Mouse (Mus musculus): ENCODE results near the gene Plpp3. TPM values are rescaled to one million over a fixed set of nuclear protein-coding genes. Genes with fewer than 3 reads are reported as not detected.
"Not testable (repeated sequence)": the region's sequence is repeated elsewhere in the genome, so short reads cannot be mapped to it uniquely, and the experiment has no call there.

Plpp3 gene
- total RNA-seq, 2 experiments from 2014 or later = 153 to 173 TPM

DNA sequence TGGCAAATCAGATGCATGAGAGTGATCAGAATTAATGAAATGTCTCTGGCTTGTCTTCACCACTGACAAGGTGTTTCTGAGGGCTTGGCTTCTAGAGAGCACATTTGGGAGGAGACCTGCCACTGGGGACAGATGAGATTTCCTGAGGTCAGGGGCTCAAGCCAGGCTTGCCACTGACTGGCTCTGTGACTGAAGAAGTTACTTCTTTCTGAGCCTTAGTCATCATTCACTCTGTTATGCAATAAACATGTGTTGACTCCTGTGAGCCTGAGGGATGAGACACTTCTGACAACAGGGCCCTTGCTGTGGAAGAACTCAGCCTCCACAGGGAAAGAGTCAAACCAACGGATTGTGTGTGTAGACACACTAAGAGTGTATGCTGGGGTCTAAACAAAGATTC is 91.0 kb downstream of the Plpp3 start:
- no peak for DNase-seq (ENCODE audit: low spot score in 2 of 2)
- intact Hi-C loops (cut with DNase I) = no loop called here

DNA sequence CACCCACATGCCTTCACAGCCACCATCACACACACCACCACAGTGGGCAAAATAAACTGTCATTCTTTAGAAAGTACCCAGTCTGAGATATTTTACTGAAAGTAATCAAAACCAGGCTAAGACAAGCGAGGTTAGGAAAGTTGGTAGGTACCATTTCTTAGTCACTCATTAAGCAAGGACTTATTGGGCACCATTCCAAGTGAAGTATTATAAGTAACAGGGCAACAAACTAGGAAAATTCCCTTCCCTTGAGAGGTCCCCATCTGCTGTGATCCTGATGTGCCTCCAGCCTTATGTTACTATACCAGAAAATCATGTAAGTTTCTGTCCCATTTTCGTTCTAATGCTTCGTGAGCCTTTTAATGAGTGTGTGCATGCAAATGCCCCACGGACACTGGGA is 92.1 kb downstream of the Plpp3 start:
- DNase-seq (ENCODE audit: low spot score in 2 of 2) = no peak
- intact Hi-C loops (cut with DNase I) = no loop called here

DNA sequence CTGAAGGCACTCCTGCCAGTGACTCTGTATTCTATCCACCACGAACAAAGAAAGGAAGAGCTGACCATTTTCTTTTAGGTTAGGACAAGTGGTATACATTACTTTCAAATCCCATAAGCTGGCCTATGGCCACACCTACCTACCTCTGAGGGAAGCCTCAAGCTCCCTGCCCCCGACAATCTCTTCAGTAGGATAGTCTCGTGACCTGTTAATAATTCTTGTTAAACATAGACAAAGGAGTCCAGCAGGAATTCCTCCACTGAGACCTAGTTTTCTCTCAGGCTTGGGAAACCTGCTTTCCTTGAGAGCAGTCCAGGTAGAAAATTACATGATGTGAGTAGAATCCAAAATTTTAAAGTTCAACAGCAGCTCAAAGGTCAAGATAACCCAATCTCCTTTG is 93.8 kb downstream of the Plpp3 start:
- intact Hi-C loops (cut with DNase I) = no loop called here
- DNase-seq (ENCODE audit: low spot score in 2 of 2) = no peak

DNA sequence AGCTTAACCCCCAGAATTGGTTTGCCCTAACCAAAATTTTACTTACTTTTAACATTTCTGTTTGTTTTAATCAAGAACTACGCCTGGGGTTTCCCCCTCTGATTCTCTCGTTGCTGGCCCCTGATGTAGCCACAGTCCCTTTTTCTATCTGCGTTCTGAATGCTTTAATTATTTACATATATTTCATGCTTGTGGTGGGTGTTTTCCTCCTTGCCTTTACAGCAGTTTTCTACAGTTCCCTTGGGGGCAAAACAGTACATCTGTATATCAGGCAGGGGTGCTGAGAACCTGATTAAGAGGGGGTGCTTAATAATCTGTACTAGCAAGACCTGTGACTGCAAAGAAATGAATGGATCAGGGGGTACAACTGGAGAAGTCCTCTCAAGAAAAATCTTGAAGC is 94.9 kb downstream of the Plpp3 start:
- no peak for DNase-seq (ENCODE audit: low spot score in 2 of 2)
- intact Hi-C loops (cut with DNase I) = no loop called here

DNA sequence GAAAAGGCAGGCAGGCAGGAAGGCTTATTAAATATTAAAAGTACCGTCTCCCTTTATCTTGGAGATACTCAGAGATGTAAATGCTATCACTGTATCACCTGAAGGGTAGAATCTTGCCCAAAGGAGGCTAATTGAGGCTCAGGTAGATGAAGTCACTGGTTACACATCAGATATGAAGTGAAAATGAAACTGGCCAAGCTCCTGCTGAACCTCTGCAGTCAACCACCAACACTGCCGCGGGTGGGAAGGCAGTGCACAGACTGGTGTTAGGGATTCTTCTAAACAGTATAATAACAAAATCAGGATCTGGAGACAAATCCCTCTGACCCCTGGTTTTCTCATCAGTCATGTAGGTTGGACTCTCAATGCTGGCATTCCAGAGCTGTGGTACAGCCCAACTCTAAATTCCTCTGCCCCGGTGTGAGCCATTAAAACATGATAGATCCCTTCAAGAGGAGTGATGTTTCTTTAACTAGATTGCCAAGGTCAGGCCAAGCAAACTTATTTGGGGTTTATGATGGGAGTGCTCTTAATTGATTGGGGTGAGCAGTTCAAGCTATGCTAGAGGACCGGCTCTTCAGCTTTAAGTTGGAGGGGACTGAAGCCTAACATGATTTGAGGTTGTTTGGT is 95.5 kb downstream of the Plpp3 start:
- intact Hi-C loops (cut with DNase I) = no loop called here
- DNase-seq (ENCODE audit: low spot score in 2 of 2) = no peak

DNA sequence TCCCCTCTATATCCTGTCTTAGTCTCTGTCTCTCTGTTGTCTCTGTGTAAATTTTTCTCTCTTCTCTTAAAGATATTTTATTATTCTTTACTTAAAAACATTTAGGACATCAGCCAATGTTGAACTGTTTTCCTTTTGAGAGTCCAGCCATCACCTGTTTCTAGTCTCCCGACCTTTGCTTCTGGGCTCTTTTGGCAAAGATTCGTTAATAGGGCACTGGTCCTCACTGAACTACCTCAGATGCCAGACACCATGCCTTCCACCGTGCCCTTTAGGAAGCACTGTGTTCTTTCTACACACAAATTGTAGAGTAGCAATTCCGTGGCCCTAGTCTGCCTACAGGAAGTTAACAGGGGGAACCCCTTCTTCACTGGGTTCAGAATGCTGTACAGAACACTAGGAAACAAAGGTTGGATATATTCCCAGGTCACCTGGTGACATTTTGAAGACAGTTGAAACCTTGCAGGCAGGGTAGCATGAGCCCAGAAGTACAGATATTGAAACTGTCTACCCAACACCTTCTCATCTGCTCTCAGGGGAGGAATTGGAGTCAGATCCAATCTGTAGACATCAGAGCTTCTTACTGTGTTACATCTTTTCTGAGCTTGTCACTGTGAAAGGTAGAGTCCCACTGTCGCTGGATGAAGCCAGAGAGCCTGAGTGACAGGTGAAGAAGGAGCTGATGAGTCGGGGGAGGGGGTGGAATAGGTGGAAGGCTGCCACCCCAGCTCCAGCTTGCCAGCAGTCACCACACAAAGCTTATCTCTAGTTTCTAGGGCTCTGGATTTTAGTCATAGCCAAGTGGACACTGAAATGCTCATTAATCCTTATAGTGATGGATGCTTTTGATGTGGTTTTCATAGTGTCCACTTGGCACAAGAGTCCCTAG is 96.5 kb downstream of the Plpp3 start:
- intact Hi-C loops (cut with DNase I) = no loop called here

DNA sequence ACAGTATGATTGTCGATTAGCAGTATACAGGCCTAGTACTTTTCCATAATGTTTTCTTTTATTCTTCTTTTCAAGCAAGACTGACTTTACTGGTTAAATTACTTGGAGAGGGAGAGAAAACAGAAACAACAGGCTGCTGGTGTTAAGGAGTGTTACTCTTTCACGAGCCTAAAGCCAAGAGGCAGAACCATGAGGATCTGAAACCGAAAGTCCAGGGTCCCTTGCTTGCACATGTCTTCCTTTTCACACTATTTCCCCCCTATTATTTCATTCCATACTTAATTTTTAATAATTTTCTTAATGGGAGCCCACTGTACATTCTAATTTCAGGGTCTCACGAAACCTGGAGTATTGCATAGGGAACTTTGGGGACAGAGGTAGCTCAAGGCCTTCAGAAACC is 97.2 kb downstream of the Plpp3 start:
- intact Hi-C loops (cut with DNase I) = no loop called here
- no peak for DNase-seq (ENCODE audit: low spot score in 2 of 2)

More for the DNA sequence above, 96.5 kb downstream of the Plpp3 start:
- DNase-seq (ENCODE audit: low spot score in 2 of 2) = no peak

DNA sequence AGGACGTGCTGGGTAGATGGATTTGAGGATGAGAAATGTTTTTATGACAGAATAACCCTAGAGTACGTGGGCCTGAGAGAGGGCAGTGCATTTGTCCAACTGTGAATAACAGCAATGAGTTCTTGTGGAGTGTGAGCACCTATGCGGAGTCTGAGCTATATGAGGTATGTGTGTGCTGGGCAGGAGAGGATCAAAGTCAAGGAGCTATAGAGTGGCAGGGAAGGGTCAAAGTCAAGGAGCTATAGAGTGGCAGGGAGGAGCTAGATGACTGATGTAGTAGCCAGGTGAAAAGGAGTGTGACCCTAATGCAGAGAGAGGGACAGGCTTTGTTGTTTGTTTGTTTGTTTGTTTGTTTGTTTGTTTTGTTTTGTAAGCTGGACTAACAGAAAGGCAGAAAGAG is 98.0 kb downstream of the Plpp3 start:
- DNase-seq (ENCODE audit: low spot score in 2 of 2) = no peak
- intact Hi-C loops (cut with DNase I) = no loop called here

DNA sequence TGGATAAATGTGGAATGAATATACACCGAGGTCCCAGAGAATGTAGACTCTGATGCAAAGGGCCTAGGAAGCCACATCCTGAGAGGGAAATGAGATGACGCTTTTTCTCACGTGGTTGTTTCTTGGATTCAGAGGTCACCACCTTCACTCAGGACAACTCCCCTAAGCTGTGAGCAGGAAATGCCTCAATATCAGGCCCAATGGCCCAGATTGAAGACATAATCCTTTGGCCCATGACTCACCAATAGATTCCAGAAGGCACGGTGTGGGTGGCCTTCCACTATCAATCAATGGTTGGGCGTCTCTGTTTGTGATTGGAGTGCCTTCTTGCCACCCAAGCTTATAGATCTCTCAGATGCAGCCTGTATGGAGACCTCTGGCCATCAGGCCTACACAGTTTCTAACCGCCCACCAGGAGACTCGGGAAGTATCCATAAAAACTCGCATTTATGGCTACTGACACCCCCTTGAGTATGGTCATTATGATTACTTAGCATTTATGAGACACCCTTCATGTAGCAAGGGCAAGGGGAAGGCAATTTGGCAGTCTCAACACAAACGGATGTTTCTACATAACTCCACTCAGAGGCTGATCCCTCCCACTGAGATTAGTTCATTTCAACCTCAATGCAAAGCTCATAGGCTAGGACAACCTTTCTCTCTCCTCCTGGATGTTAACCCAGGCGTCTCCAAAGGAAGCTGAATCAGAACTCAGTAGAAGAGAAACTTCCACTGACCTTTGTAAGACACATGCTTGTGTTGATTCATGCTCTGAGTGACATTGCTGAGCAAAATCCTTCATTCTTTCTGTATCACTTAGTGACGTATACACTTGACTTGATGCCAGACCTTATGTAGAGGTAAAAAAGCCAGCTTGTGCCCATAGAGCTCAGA is 100.8 kb downstream of the Plpp3 start:
- intact Hi-C loops (cut with DNase I) = no loop called here
- DNase-seq (ENCODE audit: low spot score in 2 of 2) = no peak

DNA sequence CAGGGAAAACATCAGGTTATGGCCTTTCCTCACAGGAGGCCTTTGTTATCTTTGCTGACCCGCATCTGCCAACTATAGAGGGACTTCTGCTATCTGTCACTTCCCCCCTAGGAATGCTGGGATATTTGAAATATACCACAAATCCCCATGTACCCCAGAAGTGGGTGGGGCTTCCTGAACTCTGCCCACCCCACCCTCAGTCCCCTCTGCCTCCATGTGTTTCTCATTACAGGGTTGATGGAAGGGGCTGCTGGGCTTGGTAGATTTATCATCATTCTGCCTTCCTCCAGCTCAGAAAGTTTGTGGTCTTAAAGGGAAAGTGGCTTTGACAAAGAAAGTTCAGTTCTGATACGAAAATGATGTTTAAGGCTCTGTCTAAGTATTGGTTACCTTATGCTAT is 103.2 kb downstream of the Plpp3 start:
- intact Hi-C loops (cut with DNase I) = no loop called here
- DNase-seq (ENCODE audit: low spot score in 2 of 2) = no peak

DNA sequence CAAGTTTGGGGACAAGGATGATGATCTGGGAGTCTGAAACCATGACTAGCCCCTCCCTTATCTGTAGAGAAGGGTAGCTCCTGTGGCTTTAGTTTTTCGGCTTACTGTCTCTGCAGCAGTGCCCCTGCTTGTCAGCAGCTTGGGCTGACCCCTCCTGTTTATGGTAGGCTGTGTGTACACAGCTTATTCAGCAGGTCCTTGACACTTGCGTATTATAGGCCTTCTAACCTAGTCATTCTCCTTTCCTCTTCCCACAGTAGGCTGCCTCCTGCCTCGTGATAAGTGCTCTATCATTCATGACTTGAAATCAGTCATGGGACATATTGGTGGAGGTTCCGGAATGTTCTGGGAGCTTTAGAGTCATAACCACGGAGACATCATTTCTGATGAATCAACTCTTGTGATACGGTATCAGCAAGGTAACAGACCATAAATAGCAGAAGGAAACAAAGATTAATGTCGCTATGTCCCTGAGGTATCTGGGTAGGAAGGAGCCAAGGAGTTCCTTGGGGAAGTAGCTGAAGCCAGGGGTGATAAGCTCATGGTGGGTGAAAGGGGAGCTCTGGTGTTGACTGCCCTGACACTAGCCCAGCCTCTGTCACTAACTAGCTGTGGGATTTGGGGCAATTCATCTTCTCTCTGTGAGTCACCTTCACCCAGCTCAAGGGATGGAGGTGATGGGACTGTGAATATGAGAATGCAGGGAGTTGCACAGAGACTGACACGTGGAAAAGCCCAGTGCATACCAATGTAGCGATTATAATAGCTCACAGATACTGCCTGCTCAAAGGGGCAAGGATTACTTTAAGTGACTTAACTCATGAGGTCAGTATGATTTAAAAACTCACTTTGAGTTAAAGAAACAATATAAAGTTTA is 104.0 kb downstream of the Plpp3 start:
- DNase-seq (ENCODE audit: low spot score in 2 of 2) = no peak
- intact Hi-C loops (cut with DNase I) = no loop called here

DNA sequence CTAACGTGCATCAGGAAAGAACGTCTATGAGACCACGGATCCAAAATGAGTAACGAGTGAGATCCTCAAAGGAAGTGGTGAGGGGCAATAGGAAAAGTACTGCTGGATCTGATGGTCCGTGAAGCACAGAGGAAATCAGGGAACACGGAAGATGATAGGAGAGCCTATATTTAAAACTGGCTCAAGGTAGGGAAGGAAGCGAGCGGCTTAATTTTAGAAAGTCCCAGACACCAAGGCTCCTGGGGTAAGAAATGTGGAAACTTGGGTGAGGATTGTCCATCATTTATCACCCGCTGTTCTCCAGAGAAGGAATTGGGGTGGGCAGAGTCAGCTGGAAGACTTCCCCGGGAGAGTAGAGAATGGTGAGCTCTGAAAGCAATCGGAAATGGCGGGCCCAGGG is 105.2 kb downstream of the Plpp3 start:
- intact Hi-C loops (cut with DNase I) = no loop called here

DNA sequence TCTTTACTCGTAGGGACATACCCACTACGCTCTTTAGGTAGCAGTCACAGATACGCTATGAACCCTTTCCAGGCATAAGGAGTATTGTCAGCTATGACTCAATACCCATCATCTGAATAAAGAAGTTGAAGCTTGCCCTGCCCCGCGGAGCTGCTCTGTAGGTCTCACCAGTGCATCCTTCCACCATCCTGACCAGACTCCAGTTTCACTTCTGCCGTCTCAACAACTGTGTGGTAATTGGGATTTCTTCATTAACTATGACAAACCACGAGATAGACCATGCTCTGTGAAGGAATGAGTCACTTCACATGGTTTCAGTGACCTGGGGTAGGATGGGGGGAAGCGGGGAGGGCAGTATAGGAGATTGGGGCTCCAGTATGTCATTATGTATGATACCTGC is 106.5 kb downstream of the Plpp3 start:
- no peak for DNase-seq (ENCODE audit: low spot score in 2 of 2)
- intact Hi-C loops (cut with DNase I) = no loop called here

More for the DNA sequence above, 105.2 kb downstream of the Plpp3 start:
- no peak for DNase-seq (ENCODE audit: low spot score in 2 of 2)

DNA sequence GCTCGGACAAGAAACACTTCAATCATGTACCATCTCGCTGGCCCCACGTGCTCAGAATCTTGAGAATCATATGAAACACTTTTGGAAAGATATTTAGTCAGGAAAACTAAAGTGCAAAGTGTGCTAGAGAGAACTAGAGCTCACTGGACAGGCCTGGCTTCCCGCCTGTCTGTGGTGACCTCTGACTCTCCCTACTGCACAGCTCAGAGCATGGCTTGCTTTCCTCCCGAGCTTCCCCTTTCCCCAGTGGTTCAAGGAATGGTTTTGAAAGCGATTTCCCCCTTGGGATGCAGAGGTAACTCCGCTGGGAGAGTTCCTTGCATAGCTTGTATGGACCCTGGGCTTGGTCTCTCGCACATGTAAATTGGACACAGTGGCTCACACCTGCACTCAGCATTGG is 107.9 kb downstream of the Plpp3 start:
- intact Hi-C loops (cut with DNase I) = no loop called here
- DNase-seq (ENCODE audit: low spot score in 2 of 2) = no peak

DNA sequence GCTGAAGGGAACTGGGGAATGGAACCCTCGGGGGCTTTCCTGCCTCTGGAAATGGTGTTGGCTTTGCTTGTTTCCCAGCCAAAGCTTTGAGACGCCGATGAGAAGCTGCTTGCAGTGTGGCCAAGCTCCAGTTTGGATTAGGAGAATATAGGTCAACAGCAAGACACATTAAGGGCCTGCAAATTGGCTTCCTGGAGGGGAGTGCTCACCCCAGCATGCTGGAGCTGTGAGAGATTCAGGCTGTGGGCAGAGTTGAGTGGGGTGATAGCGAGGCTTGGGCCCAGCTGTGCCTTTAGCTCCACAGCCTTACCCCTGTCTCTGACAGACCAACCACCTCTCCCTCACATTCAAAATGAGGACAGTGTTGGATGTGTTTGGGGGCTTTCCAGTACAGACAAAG is 108.5 kb downstream of the Plpp3 start:
- no peak for DNase-seq (ENCODE audit: low spot score in 2 of 2)
- intact Hi-C loops (cut with DNase I) = no loop called here

DNA sequence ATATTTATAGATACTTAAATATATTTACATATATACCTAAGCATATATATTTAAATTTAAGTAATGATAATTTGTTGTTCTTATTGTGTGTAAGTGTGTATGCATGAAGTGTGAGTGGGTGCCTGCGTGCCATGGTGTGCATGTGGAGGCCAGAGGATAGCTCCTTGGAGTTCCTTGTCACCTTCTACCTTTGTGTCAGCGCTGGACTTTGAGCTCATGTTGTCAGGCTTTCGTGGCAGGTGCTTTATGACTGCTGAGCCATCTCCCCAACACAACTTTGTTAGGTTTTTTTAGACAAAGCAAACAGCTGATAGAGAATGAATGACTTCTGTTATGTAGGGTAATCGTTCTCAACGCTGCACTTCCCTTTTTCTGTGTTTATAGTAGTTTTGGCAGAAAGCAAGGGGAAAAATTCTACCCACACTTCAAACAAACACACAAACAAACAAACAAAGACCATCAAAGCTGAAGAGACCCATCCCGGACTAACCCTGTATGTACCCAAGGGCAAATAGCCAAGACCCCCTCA is 111.1 kb downstream of the Plpp3 start:
- intact Hi-C loops (cut with DNase I) = no loop called here
- DNase-seq (ENCODE audit: low spot score in 2 of 2) = no peak

DNA sequence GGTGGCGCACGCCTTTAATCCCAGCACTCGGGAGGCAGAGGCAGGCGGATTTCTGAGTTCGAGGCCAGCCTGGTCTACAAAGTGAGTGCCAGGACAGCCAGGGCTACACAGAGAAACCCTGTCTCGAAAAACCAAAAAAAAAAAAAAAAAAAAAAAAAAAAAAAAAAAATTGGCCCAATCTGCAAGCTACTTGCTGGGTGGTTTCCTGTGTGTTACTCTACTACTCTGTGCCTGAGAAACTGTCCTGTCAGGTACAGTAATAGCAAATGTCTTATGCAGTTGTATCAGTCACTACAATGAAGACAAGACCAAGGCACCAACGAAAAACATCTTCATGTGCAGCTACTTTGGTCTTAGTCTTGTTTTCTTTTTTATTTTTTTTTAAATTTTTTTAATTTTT is 112.3 kb downstream of the Plpp3 start:
- intact Hi-C loops (cut with DNase I); DNase-seq (ENCODE audit: low spot score in 2 of 2): not testable (repeated sequence)

DNA sequence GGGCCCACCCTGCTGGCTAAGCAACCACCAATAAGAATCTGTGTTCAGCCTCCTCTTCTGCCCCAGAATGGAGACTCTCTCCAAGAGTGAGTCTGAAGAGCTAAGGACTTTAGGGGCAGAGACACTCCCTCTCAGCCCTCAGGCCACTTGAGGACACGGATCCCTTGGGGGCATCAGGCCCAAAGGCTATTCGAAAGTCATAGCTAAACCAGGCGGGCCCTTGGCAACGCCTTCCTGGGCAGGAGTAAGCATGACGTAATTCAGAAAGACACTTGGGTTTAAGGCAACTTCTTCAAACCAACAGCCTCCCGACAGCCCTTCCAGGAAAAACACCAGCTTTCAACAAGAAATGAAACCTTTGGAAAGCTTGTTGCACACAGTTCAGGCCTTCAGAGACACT is 114.0 kb downstream of the Plpp3 start:
- intact Hi-C loops (cut with DNase I) = no loop called here
- DNase-seq (ENCODE audit: low spot score in 2 of 2) = no peak

DNA sequence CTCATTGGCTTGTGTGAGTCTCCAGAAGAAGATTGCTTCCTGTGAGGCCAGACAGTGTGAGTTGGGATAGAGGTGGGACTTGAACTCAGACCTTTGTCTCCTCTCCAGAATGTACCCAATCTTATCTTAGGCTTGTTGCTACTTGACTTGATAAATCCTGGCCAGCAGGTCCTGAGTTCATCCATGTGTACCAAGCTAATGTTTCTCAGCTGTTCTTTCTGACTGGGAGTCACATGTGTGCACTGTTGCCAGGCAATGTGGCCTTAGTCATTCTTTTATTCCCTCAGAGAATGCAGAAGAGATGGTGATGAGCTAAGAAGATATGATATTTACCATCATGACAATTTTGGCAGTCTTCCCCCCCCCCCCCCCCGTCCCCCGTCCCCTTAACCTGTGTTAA is 115.9 kb downstream of the Plpp3 start:
- intact Hi-C loops (cut with DNase I) = no loop called here
- no peak for DNase-seq (ENCODE audit: low spot score in 2 of 2)

Measured in left cerebral cortex, postnatal 36 days (tissue).